Comparison of ENCODE assay signal across 7 mouse cellular contexts in the genomic region with DNA sequence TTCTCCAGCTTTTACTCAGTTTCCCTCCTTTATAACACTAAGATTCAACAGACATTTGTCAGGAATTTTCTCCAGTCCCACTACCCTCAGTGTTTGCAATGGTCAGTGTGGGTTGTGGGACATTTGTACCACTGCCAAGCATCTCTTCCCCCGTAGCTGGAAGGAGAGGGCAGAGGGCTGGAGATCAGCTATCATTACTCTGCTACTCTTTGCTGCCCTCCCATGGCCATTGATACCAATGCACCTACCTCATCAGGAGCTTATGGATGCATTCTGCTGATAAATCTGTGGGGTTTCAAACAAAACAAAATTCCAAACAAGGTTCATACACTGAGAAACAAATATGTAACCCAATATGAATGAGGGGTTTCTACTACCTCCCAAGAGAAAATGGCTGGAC. TPM values are rescaled to one million over a fixed set of nuclear protein-coding genes. Genes with fewer than 3 reads are reported as not detected.
DNase-seq lines count a peak whose midpoint lies in the region; TF ChIP-seq lines count a peak whose summit lies in the region.

No protein-coding gene starts in this region.

- no peaks in the 10 kb centered on the region for H3K4me1 ChIP-seq in lung, adult 2 months (ENCODE audit: control insufficient read depth, insufficient read depth, low read length)

- H3K4me3 ChIP-seq in lung, adult 2 months (replicated peaks; ENCODE audit: extremely low read depth, low read depth, low read length): no peak overlapping the region

- WGBS in large intestine, adult 2 months: 2% methylated on average over 1 of the region's 1 CpGs
- WGBS in lung, adult 2 months: 3% methylated on average over 1 of the region's 1 CpGs

- TF ChIP-seq POLR2A in lung, adult 2 months (IDR thresholded peaks at IDR 0.05; ENCODE audit: borderline replicate concordance, extremely low read depth, low read depth, low read length): no peak

- peak; percentile 59; the same call in 1 of the 2 replicates for TF ChIP-seq CTCF in lung, adult 2 months (IDR thresholded peaks at IDR 0.05; ENCODE audit: insufficient read depth, low read length)

- DNase-seq in 3T3-L1 (ENCODE audit: low read depth, low spot score) (peak; percentile 11), A20 (ENCODE audit: low read depth, low spot score) (peak; percentile 24)
- DNase-seq in cerebellum, adult 18-20 months: peak; percentile 83 to 85
- peak; percentile 41 for DNase-seq in forelimb bud, embryonic 11.5 days (ENCODE audit: low read depth, low spot score)
- DNase-seq in large intestine, adult 2 months (ENCODE audit: low read depth, low spot score): peak; percentile 8
- DNase-seq in lung, adult 2 months: peak; percentile 18
- peak; percentile 55 for DNase-seq in retina, postnatal 7 days (ENCODE audit: low read depth, low spot score)

RNA-seq across cellular contexts. Expression of a gene that starts 40.9 kb away (rescaled TPM):
- 2.1 and 2.3 TPM in 2 replicates for polyA plus RNA-seq in large intestine, adult 2 months (2012; rRNA removed)
- polyA plus RNA-seq in lung, adult 2 months (2012; rRNA removed): 7.4 and 11.1 TPM in 2 replicates

Comparison
In these comparisons a context has a peak if more than half of its experiments do, and no peak if none do; other contexts are left out.
1. DNase-seq: peak in every context shown above with its lines; median percentile 84 in cerebellum, adult 18-20 months; 55 in retina, postnatal 7 days; 41 in forelimb bud, embryonic 11.5 days; 24 in A20; 18 in lung, adult 2 months; 11 in 3T3-L1; 8 in large intestine, adult 2 months.